8 mouse cellular contexts compared by ENCODE assay signal in genomic region chr7:116309456-116309855, GRCm38 (mm10). TPM values are rescaled to one million over a fixed set of nuclear protein-coding genes. Genes with fewer than 3 reads are reported as not detected.
DNase-seq lines count a peak whose midpoint lies in the region; ATAC-seq lines count a peak whose summit lies in the region.

No protein-coding gene starts in this region.

- H3K27ac ChIP-seq in heart, embryonic 13.5 days (replicated peaks), result no peak overlapping the region; the same call in 1 of the 2 replicates
- H3K27ac ChIP-seq in kidney, embryonic 14.5 days (ENCODE audit: low read depth, low read length), result no peak overlapping the region

- ATAC-seq in heart, embryonic 13.5 days (ENCODE audit: extremely low read depth, insufficient number of reproducible peaks, low FRiP score, low TSS enrichment), result no peak
- ATAC-seq in kidney, embryonic 14.5 days (ENCODE audit: low FRiP score, low TSS enrichment), result no peak

- intact Hi-C loops in heart, postnatal 25 days (cut with DNase I), result no loop called here

- H3K4me2 ChIP-seq in heart, embryonic 13.5 days, result peak overlapping the region; percentile 98
- peak overlapping the region; percentile 9; the same call in 1 of the 2 replicates for H3K4me2 ChIP-seq in kidney, embryonic 14.5 days (replicated peaks; ENCODE audit: low read depth, low read length)

- peak overlapping the region; percentile 58 for H3K9ac ChIP-seq in heart, embryonic 13.5 days
- no peak overlapping the region for H3K9ac ChIP-seq in kidney, embryonic 14.5 days (ENCODE audit: low read depth, low read length)

- no peaks in the 10 kb centered on the region for H3K36me3 ChIP-seq in heart, embryonic 13.5 days
- H3K36me3 ChIP-seq in kidney, embryonic 14.5 days (ENCODE audit: control insufficient read depth, insufficient read depth, low read length), result no peaks in the 10 kb centered on the region

- 9% methylated on average over 9 of the region's 9 CpGs for WGBS in heart, embryonic 13.5 days
- 20% methylated on average over 9 of the region's 9 CpGs for WGBS in kidney, embryonic 14.5 days

- H3K27me3 ChIP-seq in heart, embryonic 13.5 days (replicated peaks), result peaks cover 25% of the 10 kb centered on the region
- H3K27me3 ChIP-seq in kidney, embryonic 14.5 days (ENCODE audit: control insufficient read depth, insufficient read depth, low read length), result peaks cover 12% of the 10 kb centered on the region

- H3K4me3 ChIP-seq in heart, embryonic 13.5 days, result peak overlapping the region; percentile 20; the same call in 1 of the 2 replicates
- no peak overlapping the region for H3K4me3 ChIP-seq in kidney, embryonic 14.5 days (ENCODE audit: low read length)

- H3K9me3 ChIP-seq in heart, embryonic 13.5 days, result no peaks in the 10 kb centered on the region
- H3K9me3 ChIP-seq in kidney, embryonic 14.5 days (ENCODE audit: control insufficient read depth, low read length), result no peaks in the 10 kb centered on the region

- peaks cover 24% of the 10 kb centered on the region for H3K4me1 ChIP-seq in heart, embryonic 13.5 days
- H3K4me1 ChIP-seq in kidney, embryonic 14.5 days (ENCODE audit: control insufficient read depth, insufficient read depth, low read length), result peaks cover 13% of the 10 kb centered on the region

- no peak for DNase-seq in heart, postnatal 25 days (ENCODE audit: low spot score)
- DNase-seq in ZHBTc4 (ENCODE audit: low read depth, low spot score), result peak; percentile 78
- DNase-seq in lung, postnatal 14 days, result peak; percentile 37
- DNase-seq in thymus, postnatal 4 days, result peak; percentile 70
- no peak for DNase-seq in cerebellum, adult 11-12 months
- DNase-seq in frontal cortex, adult 2 months (ENCODE audit: extremely low spot score in 1 of 2, low spot score in 1 of 2), result no peak

RNA-seq across cellular contexts. Expression of gene Plekha7, which starts 1.3 kb away (rescaled TPM):
- 38.4 and 41.7 TPM in 2 replicates for polyA plus RNA-seq in heart, embryonic 13.5 days (2015; fragmentation: Nextera tagmentation; extraction: Ambion mirVana)
- total RNA-seq in heart, postnatal 25 days (2021), result 1 to 10 TPM; 6.7 to 6.8 TPM
- polyA plus RNA-seq in kidney, embryonic 14.5 days (2014; fragmentation: Nextera tagmentation; extraction: Ambion mirVana), result 7.2 and 8.0 TPM in 2 replicates
- polyA plus RNA-seq in frontal cortex, adult 2 months (2012; rRNA removed), result 23.9 and 28.3 TPM in 2 replicates

RNA-seq across cellular contexts. Expression of gene Rps13, which starts 24.5 kb away (rescaled TPM):
- 604 and 625 TPM in 2 replicates for polyA plus RNA-seq in heart, embryonic 13.5 days (2015; fragmentation: Nextera tagmentation; extraction: Ambion mirVana)
- total RNA-seq in heart, postnatal 25 days (2021), result 100 to 1,000 TPM; 316 to 318 TPM
- 954 and 1,227 TPM in 2 replicates for polyA plus RNA-seq in kidney, embryonic 14.5 days (2014; fragmentation: Nextera tagmentation; extraction: Ambion mirVana)
- polyA plus RNA-seq in frontal cortex, adult 2 months (2012; rRNA removed), result 443 and 539 TPM in 2 replicates

Comparison
In these comparisons a context has a peak if more than half of its experiments do, and no peak if none do; other contexts are left out.
1. DNase-seq: peak in ZHBTc4 (single experiment), lung, postnatal 14 days (single experiment) and thymus, postnatal 4 days (single experiment); none in heart, postnatal 25 days (single experiment), cerebellum, adult 11-12 months (single experiment) and frontal cortex, adult 2 months (0 of 2).